Mouse (Mus musculus): ENCODE data around the gene Homer2. TPM values are rescaled to one million over a fixed set of nuclear protein-coding genes. Genes with fewer than 3 reads are reported as not detected.

Homer2 gene
- 16.0 and 17.7 TPM in 2 replicates for polyA plus RNA-seq (2014; fragmentation: Nextera tagmentation; extraction: Ambion mirVana)

GRCm38 (mm10) chr7:81707471-81708140, at the start of gene Homer2:
TSS of gene Homer2 (minus strand) at chr7:81707527.
- H3K9ac ChIP-seq (ENCODE audit: low read depth, low read length), result peak within 1 kb of the TSS; percentile 67
- no peak within 1 kb of the TSS for H3K27ac ChIP-seq (ENCODE audit: low read depth, low read length)
- H3K4me3 ChIP-seq (ENCODE audit: low read depth, low read length), result peak within 1 kb of the TSS; percentile 69
- H3K4me2 ChIP-seq, result peak within 1 kb of the TSS; percentile 97
- WGBS, result 78% methylated on average over 14 of the region's 14 CpGs
- H3K4me1 ChIP-seq (replicated peaks; ENCODE audit: control insufficient read depth, insufficient read depth, low read length), result peaks cover 11% of the 10 kb centered on the region
- DNase-seq (ENCODE audit: low spot score), result no peak
- no peaks in the 10 kb centered on the region; the same call in 1 of the 2 replicates for H3K9me3 ChIP-seq (ENCODE audit: control insufficient read depth, low read length)
- no peak for ATAC-seq (replicated peaks; ENCODE audit: low FRiP score)
- no peaks in the 10 kb centered on the region for H3K36me3 ChIP-seq (ENCODE audit: control insufficient read depth, insufficient read depth, low read length)
- H3K27me3 ChIP-seq (replicated peaks; ENCODE audit: control insufficient read depth, insufficient read depth, low read length), result peaks cover 40% of the 10 kb centered on the region

- no peak overlapping the region for H3K9ac ChIP-seq (ENCODE audit: low read depth, low read length)
- no peaks in the 10 kb centered on the region for H3K4me1 ChIP-seq (replicated peaks; ENCODE audit: control insufficient read depth, insufficient read depth, low read length)
- 78% methylated on average over 3 of the region's 3 CpGs for WGBS
- H3K4me3 ChIP-seq (ENCODE audit: low read depth, low read length), result no peak overlapping the region
- no peak overlapping the region for H3K4me2 ChIP-seq
- ATAC-seq (replicated peaks; ENCODE audit: low FRiP score) (no peak), DNase-seq (ENCODE audit: low spot score) (no peak)
- H3K9me3 ChIP-seq (ENCODE audit: control insufficient read depth, low read length), result no peaks in the 10 kb centered on the region
- H3K27me3 ChIP-seq (replicated peaks; ENCODE audit: control insufficient read depth, insufficient read depth, low read length), result no peaks in the 10 kb centered on the region
- no peaks in the 10 kb centered on the region for H3K36me3 ChIP-seq (ENCODE audit: control insufficient read depth, insufficient read depth, low read length)
- no peak overlapping the region for H3K27ac ChIP-seq (ENCODE audit: low read depth, low read length)
Observed at GRCm38 (mm10) chr7:81747956-81748355, 40.6 kb upstream of the Homer2 start.

- Histone ChIP-seq H3K27ac (ENCODE audit: low read depth, low read length) (no peak overlapping the region), H3K9ac (ENCODE audit: low read depth, low read length) (no peak overlapping the region), H3K4me3 (ENCODE audit: low read depth, low read length) (no peak overlapping the region), H3K9me3 (ENCODE audit: control insufficient read depth, low read length) (no peaks in the 10 kb centered on the region), H3K4me2 (no peak overlapping the region), H3K36me3 (ENCODE audit: control insufficient read depth, insufficient read depth, low read length) (no peaks in the 10 kb centered on the region), H3K4me1 (replicated peaks; ENCODE audit: control insufficient read depth, insufficient read depth, low read length) (no peaks in the 10 kb centered on the region), H3K27me3 (replicated peaks; ENCODE audit: control insufficient read depth, insufficient read depth, low read length) (no peaks in the 10 kb centered on the region)
- 77% methylated on average over 4 of the region's 4 CpGs for WGBS
- no peak for DNase-seq (ENCODE audit: low spot score)
- 0 out of 2 replicates have a peak, but pooled peaks have one; percentile 67 for ATAC-seq (replicated peaks; ENCODE audit: low FRiP score)
Observed at GRCm38 (mm10) chr7:81744145-81744544, 36.8 kb upstream of the Homer2 start.

- H3K9me3 ChIP-seq (ENCODE audit: control insufficient read depth, low read length), result no peaks in the 10 kb centered on the region
- H3K4me1 ChIP-seq (replicated peaks; ENCODE audit: control insufficient read depth, insufficient read depth, low read length), result no peaks in the 10 kb centered on the region; the same call in 1 of the 2 replicates
- H3K4me3 ChIP-seq (ENCODE audit: low read depth, low read length), result no peak overlapping the region
- no peaks in the 10 kb centered on the region for H3K36me3 ChIP-seq (ENCODE audit: control insufficient read depth, insufficient read depth, low read length)
- no peaks in the 10 kb centered on the region for H3K27me3 ChIP-seq (replicated peaks; ENCODE audit: control insufficient read depth, insufficient read depth, low read length)
- 78% methylated on average over 7 of the region's 7 CpGs for WGBS
- H3K4me2 ChIP-seq, result no peak overlapping the region
- no peak overlapping the region for H3K27ac ChIP-seq (ENCODE audit: low read depth, low read length)
- ATAC-seq (replicated peaks; ENCODE audit: low FRiP score), result no peak
- H3K9ac ChIP-seq (ENCODE audit: low read depth, low read length), result no peak overlapping the region
- DNase-seq (ENCODE audit: low spot score), result no peak
Observed at GRCm38 (mm10) chr7:81740010-81740409, 32.7 kb upstream of the Homer2 start.

GRCm38 (mm10) chr7:81738720-81739385, 31.5 kb upstream of the Homer2 start:
- no peak for ATAC-seq (replicated peaks; ENCODE audit: low FRiP score)
- H3K4me2 ChIP-seq, result no peak overlapping the region
- no peak overlapping the region for H3K9ac ChIP-seq (ENCODE audit: low read depth, low read length)
- no peak overlapping the region for H3K27ac ChIP-seq (ENCODE audit: low read depth, low read length)
- no peaks in the 10 kb centered on the region for H3K36me3 ChIP-seq (ENCODE audit: control insufficient read depth, insufficient read depth, low read length)
- H3K4me1 ChIP-seq (replicated peaks; ENCODE audit: control insufficient read depth, insufficient read depth, low read length), result no peaks in the 10 kb centered on the region; the same call in 1 of the 2 replicates
- no peak overlapping the region for H3K4me3 ChIP-seq (ENCODE audit: low read depth, low read length)
- WGBS, result 72% methylated on average over 8 of the region's 8 CpGs
- H3K9me3 ChIP-seq (ENCODE audit: control insufficient read depth, low read length), result no peaks in the 10 kb centered on the region
- no peaks in the 10 kb centered on the region for H3K27me3 ChIP-seq (replicated peaks; ENCODE audit: control insufficient read depth, insufficient read depth, low read length)
- DNase-seq (ENCODE audit: low spot score), result no peak

GRCm38 (mm10) chr7:81735300-81736048, 28.1 kb upstream of the Homer2 start:
- DNase-seq (ENCODE audit: low spot score), result no peak
- no peak overlapping the region for H3K4me3 ChIP-seq (ENCODE audit: low read depth, low read length)
- no peaks in the 10 kb centered on the region for H3K36me3 ChIP-seq (ENCODE audit: control insufficient read depth, insufficient read depth, low read length)
- no peak overlapping the region for H3K4me2 ChIP-seq
- H3K9me3 ChIP-seq (ENCODE audit: control insufficient read depth, low read length), result no peaks in the 10 kb centered on the region
- ATAC-seq (replicated peaks; ENCODE audit: low FRiP score), result no peak
- 59% methylated on average over 9 of the region's 9 CpGs for WGBS
- H3K9ac ChIP-seq (ENCODE audit: low read depth, low read length), result no peak overlapping the region
- no peak overlapping the region for H3K27ac ChIP-seq (ENCODE audit: low read depth, low read length)
- no peaks in the 10 kb centered on the region for H3K27me3 ChIP-seq (replicated peaks; ENCODE audit: control insufficient read depth, insufficient read depth, low read length)
- no peaks in the 10 kb centered on the region; the same call in 1 of the 2 replicates for H3K4me1 ChIP-seq (replicated peaks; ENCODE audit: control insufficient read depth, insufficient read depth, low read length)

- no peaks in the 10 kb centered on the region for H3K27me3 ChIP-seq (replicated peaks; ENCODE audit: control insufficient read depth, insufficient read depth, low read length)
- ATAC-seq (replicated peaks; ENCODE audit: low FRiP score), result no peak
- no peak overlapping the region for H3K4me3 ChIP-seq (ENCODE audit: low read depth, low read length)
- no peak overlapping the region for H3K4me2 ChIP-seq
- no peak overlapping the region for H3K27ac ChIP-seq (ENCODE audit: low read depth, low read length)
- peaks cover 4% of the 10 kb centered on the region; the same call in 1 of the 2 replicates for H3K4me1 ChIP-seq (replicated peaks; ENCODE audit: control insufficient read depth, insufficient read depth, low read length)
- 71% methylated on average over 12 of the region's 12 CpGs for WGBS
- no peaks in the 10 kb centered on the region for H3K9me3 ChIP-seq (ENCODE audit: control insufficient read depth, low read length)
- H3K36me3 ChIP-seq (ENCODE audit: control insufficient read depth, insufficient read depth, low read length), result no peaks in the 10 kb centered on the region
- DNase-seq (ENCODE audit: low spot score), result peak; percentile 14
- no peak overlapping the region for H3K9ac ChIP-seq (ENCODE audit: low read depth, low read length)
Observed at GRCm38 (mm10) chr7:81732183-81733089, 25.1 kb upstream of the Homer2 start.

- Histone ChIP-seq H3K9ac (ENCODE audit: low read depth, low read length) (no peak overlapping the region), H3K4me1 (replicated peaks; ENCODE audit: control insufficient read depth, insufficient read depth, low read length) (peaks cover 9% of the 10 kb centered on the region), H3K36me3 (ENCODE audit: control insufficient read depth, insufficient read depth, low read length) (no peaks in the 10 kb centered on the region), H3K27me3 (replicated peaks; ENCODE audit: control insufficient read depth, insufficient read depth, low read length) (no peaks in the 10 kb centered on the region), H3K4me2 (no peak overlapping the region), H3K27ac (ENCODE audit: low read depth, low read length) (no peak overlapping the region), H3K9me3 (ENCODE audit: control insufficient read depth, low read length) (no peaks in the 10 kb centered on the region), H3K4me3 (ENCODE audit: low read depth, low read length) (no peak overlapping the region)
- ATAC-seq (replicated peaks; ENCODE audit: low FRiP score) (no peak), DNase-seq (ENCODE audit: low spot score) (peak; percentile 10)
- WGBS, result 84% methylated on average over 6 of the region's 6 CpGs
Observed at GRCm38 (mm10) chr7:81731181-81731651, 23.9 kb upstream of the Homer2 start.

Measured in liver, embryonic 11.5 days (tissue).